Mouse (Mus musculus) forebrain, embryonic 13.5 days (tissue): ENCODE measurements around the gene Pcgf5. TPM values are rescaled to one million over a fixed set of nuclear protein-coding genes. Genes with fewer than 3 reads are reported as not detected.
"Not testable (repeated sequence)": the region's sequence is repeated elsewhere in the genome, so short reads cannot be mapped to it uniquely, and the experiment has no call there.

Source experiments
- ATAC-seq: fragments of 200-750 bp; cut with Nextera tagmentation; 2 replicates; pipeline ENCODE4 v1.8.0; 2017
- H3K27ac ChIP-seq: fragments of 300-500 bp; sonication (generic); 2 replicates; pipeline ENCODE4 v1.5.1; 2015; ENCODE audit warnings: inconsistent platforms, mild to moderate bottlenecking, moderate library complexity
- H3K27me3 ChIP-seq: fragments of 300-500 bp; sonication (generic); 2 replicates; pipeline ENCODE4 v1.6.1; 2015; ENCODE audit warnings: mild to moderate bottlenecking, inconsistent platforms
- H3K36me3 ChIP-seq: fragments of 300-500 bp; sonication (generic); 2 replicates; pipeline ENCODE4 v1.6.1; 2015; ENCODE audit warnings: mild to moderate bottlenecking, inconsistent platforms; ENCODE audit not compliant: poor library complexity, severe bottlenecking
- H3K4me1 ChIP-seq: fragments of 300-500 bp; sonication (generic); 2 replicates; pipeline ENCODE4 v1.6.1; 2015; ENCODE audit warnings: inconsistent platforms
- H3K4me2 ChIP-seq: fragments of 300-500 bp; sonication (generic); 2 replicates; pipeline ENCODE4 v1.6.1; 2015; ENCODE audit warnings: inconsistent platforms, mild to moderate bottlenecking, moderate library complexity
- H3K4me3 ChIP-seq: fragments of 300-500 bp; sonication (generic); 2 replicates; pipeline ENCODE4 v1.5.1; 2015; ENCODE audit warnings: mild to moderate bottlenecking, inconsistent platforms
- H3K9ac ChIP-seq: fragments of 300-500 bp; sonication (generic); 2 replicates; pipeline ENCODE4 v1.6.1; 2015; ENCODE audit warnings: mild to moderate bottlenecking, inconsistent platforms
- H3K9me3 ChIP-seq: fragments of 300-500 bp; sonication (generic); replicated peaks from 2 replicates; pipeline ENCODE4 v1.6.1; 2016; ENCODE audit warnings: inconsistent platforms
- WGBS: fragments of 180-500 bp; shearing (Covaris S2); methylation state at CpG from one replicate; pipeline ENCODE4 v1.1.7; 2015; 5-methylcytosine and 5-hydroxymethylcytosine counted together
- polyA plus RNA-seq: library from polyadenylated mRNA; unstranded; fragments of >200 nt; fragmentation: Nextera tagmentation; extraction: Ambion mirVana; gene quantifications from 2 replicates; pipeline ENCODE4 v1.2.1, GENCODE M21; 2015

The Pcgf5 gene
- polyA plus RNA-seq, 1 experiment from 2014 or later, result 25.2 TPM

DNA sequence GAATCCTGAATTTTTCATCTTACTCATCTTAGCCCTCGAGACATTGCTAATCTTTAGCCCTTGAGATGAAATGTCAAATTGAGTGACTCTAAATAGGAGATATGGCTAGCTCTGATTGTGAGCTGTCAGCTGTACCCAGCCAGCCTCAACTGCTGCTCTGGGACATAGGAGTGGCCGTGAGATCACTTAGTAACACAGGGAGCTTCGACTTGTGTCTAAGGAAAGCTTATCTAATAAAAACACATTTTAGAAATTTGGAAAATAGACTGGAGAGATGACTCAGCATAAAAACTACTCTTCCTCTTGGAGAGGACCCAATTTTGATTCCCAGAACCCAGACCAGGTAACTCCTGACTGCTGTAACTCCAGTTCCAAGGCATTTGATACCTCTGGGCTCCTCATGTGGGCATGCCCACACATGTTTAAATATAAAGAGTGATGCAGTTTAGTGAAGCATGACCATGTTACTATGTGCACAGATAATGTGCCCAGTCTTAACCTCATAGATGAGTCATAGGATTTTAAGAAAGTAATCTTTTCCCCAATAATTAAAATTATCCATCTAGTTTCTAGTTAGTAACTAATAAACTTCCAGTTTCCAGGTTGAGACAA lies 103.0 kb downstream of the Pcgf5 start:
- ATAC-seq, result no peak
- no peak overlapping the region for H3K27ac ChIP-seq
- H3K4me2 ChIP-seq, result no peak overlapping the region
- H3K9ac ChIP-seq, result no peak overlapping the region
- no peaks in the 10 kb centered on the region for H3K9me3 ChIP-seq
- H3K4me1 ChIP-seq, result no peaks in the 10 kb centered on the region
- H3K36me3 ChIP-seq, result peaks cover 3% of the 10 kb centered on the region; the same call in 1 of the 2 replicates
- no peak overlapping the region for H3K4me3 ChIP-seq
- 92% methylated on average over 3 of the region's 3 CpGs for WGBS
- H3K27me3 ChIP-seq, result no peaks in the 10 kb centered on the region

DNA sequence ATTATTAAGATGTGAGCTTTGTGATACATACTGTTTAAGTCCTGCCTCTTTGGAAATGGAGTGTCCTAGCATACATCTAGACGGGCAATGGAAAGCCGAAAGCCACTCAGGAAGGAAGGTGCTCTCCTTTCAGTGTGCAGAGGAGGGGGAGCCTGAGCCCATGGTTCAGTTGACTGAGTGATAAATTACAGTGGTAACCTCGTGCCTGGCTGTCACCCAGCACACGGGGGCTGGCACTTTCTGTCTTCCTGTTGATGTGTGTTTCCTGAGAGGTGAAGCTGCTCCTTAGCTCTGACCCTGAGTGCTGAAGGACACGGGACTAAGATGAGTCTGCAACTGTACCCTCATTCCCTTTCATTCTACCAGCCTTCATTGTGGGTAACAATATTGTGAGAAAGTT lies 103.6 kb downstream of the Pcgf5 start:
- ATAC-seq, result no peak
- no peaks in the 10 kb centered on the region for H3K9me3 ChIP-seq
- H3K36me3 ChIP-seq, result 0 out of 2 replicates have a peak, but pooled peaks cover 3% of the 10 kb centered on the region
- H3K4me2 ChIP-seq, result no peak overlapping the region
- no peak overlapping the region for H3K4me3 ChIP-seq
- no peak overlapping the region for H3K27ac ChIP-seq
- no peak overlapping the region for H3K9ac ChIP-seq
- 72% methylated on average over 5 of the region's 5 CpGs for WGBS
- no peaks in the 10 kb centered on the region for H3K4me1 ChIP-seq
- H3K27me3 ChIP-seq, result no peaks in the 10 kb centered on the region

DNA sequence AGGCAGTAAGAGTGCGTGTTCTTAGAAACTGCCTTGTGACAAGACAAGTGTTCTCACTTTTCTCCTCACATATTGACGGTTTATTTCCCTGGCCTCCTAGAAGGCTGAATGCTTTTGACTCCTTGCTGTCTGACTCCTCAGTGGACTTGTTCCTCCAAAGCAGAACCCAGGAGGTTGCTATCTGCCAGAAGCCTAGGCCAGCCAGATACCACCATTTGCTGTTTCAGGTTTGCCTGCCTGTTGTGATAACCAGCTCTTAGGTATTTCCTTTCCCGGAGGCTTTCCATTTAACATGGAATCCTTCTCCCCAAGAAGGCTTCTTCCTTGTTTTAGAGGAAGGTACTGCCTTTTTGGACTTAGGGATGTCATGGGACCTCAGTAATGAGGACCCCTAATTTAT lies 104.1 kb downstream of the Pcgf5 start:
- H3K4me1 ChIP-seq, H3K27ac ChIP-seq, H3K9me3 ChIP-seq, H3K4me2 ChIP-seq, H3K9ac ChIP-seq, H3K36me3 ChIP-seq, H3K4me3 ChIP-seq, H3K27me3 ChIP-seq, ATAC-seq: not testable (repeated sequence)
- WGBS, result 90% methylated on average over 3 of the region's 3 CpGs

DNA sequence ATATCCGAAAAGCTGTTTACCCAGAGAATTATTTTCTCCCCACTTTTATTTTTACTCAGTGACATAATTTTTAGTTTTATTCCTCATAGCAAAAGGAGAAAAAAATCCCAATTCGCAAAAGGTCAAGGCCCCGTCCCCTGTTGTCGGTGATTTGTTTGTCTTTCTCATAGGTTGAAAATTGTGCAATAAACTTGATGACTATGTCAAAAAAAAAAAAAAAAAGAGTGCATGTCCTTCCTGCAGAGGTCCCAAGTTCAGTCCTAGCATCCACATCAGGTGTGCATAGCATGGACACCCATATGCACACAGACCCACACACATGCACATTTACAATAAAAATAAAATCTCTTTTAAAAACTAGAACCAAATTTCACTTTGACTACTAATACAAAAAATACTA lies 105.3 kb downstream of the Pcgf5 start:
- WGBS, result 94% methylated on average over 4 of the region's 4 CpGs
- H3K27ac ChIP-seq, result no peak overlapping the region

DNA sequence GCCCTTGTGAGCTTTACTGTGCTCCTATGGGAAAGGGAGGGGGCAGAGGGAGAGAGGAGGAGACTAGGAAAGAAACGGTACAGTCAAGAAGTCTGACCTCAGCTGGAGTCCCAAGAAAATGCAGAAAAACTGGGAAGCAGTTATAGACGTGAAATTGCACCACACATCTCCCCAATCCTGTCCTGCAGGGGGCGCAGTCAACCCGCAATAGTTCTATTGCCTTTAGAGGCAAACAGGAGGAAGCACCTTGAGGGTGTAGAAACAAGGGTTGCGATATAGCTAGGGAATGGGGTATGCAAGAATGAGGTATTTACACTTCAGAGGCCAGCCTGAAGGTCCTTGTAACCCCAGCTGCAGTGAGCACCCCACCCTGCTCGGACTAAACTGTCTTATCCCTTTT lies 122.0 kb downstream of the Pcgf5 start:
- no peaks in the 10 kb centered on the region for H3K9me3 ChIP-seq
- no peak overlapping the region for H3K4me2 ChIP-seq
- H3K9ac ChIP-seq, result no peak overlapping the region
- no peak; the same call in 1 of the 2 replicates for ATAC-seq
- no peaks in the 10 kb centered on the region for H3K4me1 ChIP-seq
- WGBS, result 22% methylated on average over 6 of the region's 6 CpGs
- H3K4me3 ChIP-seq, result no peak overlapping the region
- H3K36me3 ChIP-seq, result no peaks in the 10 kb centered on the region
- H3K27ac ChIP-seq, result no peak overlapping the region
- no peaks in the 10 kb centered on the region for H3K27me3 ChIP-seq

More for the DNA sequence above, 105.3 kb downstream of the Pcgf5 start:
- no peak overlapping the region for H3K4me2 ChIP-seq
- no peaks in the 10 kb centered on the region for H3K27me3 ChIP-seq
- no peaks in the 10 kb centered on the region for H3K9me3 ChIP-seq
- H3K4me3 ChIP-seq, result no peak overlapping the region
- no peaks in the 10 kb centered on the region for H3K4me1 ChIP-seq
- H3K36me3 ChIP-seq, result 0 out of 2 replicates have a peak, but pooled peaks cover 3% of the 10 kb centered on the region
- H3K9ac ChIP-seq, result no peak overlapping the region
- no peak for ATAC-seq

DNA sequence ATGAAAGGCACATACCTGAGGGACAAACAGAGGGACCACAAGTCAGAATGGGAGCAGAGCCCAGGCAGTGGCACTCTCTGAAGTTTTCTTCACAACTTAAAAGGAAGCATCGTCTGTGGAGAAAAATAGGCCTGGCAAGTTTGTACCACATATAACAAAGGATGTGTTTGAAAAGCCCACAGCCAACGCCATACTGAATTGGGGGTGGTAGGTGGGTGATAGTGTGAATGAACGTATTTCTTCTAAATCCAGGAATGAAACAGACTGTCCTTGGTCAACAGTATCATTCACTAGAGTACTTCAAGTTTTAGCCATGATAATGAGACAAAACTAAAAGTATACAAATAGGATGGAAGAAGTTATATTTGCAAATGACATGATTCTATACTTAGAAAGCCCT lies 123.2 kb downstream of the Pcgf5 start:
- no peaks in the 10 kb centered on the region for H3K27me3 ChIP-seq
- H3K9me3 ChIP-seq, result no peaks in the 10 kb centered on the region
- 78% methylated on average over 3 of the region's 3 CpGs for WGBS
- H3K36me3 ChIP-seq, result no peaks in the 10 kb centered on the region
- H3K4me3 ChIP-seq, result no peak overlapping the region
- no peak overlapping the region for H3K27ac ChIP-seq
- ATAC-seq, result no peak
- no peaks in the 10 kb centered on the region for H3K4me1 ChIP-seq
- H3K4me2 ChIP-seq, result no peak overlapping the region
- H3K9ac ChIP-seq, result no peak overlapping the region

DNA sequence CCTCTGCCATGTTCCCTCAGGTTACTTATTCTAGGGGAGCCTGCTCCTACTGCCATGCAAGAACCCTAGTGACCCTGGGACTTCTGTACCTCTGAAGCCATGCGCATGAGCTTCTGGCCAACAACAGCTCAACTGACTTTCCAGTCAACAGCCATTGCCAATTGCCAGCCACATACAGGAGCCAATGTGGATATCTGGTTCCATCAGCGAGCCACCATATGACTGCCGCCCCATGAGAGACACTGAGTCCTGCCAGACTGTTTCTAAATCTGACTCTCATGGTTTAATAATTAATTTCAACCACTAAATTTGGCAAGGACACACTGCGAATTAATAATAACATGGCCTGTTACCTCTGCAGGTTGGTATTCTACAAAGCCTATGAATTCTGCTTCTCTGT lies 128.5 kb downstream of the Pcgf5 start:
- no peak overlapping the region for H3K4me3 ChIP-seq
- 96% methylated on average over 4 of the region's 4 CpGs for WGBS

DNA sequence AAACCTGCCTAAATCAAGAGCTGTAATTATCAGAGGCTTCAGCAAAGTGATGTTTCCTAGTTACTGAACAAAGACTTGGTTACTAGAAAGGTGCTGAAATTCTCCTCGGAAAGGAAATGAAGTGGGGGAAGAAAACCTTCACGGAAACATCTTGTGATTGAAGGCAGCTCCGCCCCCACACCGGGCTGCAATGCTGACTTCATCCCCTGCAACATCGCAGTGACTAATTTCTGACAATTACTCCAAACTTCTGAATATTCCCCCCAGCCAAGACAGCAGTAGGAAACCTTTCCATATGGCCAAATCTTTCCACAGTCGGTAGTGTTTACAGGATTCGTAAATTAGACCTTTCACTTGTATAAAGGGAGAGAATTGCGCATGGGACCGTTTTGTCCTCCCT lies 129.0 kb downstream of the Pcgf5 start:
- no peak overlapping the region for H3K4me3 ChIP-seq
- no peaks in the 10 kb centered on the region for H3K27me3 ChIP-seq
- H3K9ac ChIP-seq, result no peak overlapping the region
- no peaks in the 10 kb centered on the region for H3K9me3 ChIP-seq
- no peaks in the 10 kb centered on the region for H3K36me3 ChIP-seq
- ATAC-seq, result no peak
- H3K4me2 ChIP-seq, result peak overlapping the region; percentile 6; the same call in 1 of the 2 replicates
- H3K27ac ChIP-seq, result no peak overlapping the region
- peaks cover 10% of the 10 kb centered on the region; the same call in 1 of the 2 replicates for H3K4me1 ChIP-seq
- 52% methylated on average over 9 of the region's 9 CpGs for WGBS

More for the DNA sequence above, 128.5 kb downstream of the Pcgf5 start:
- no peak overlapping the region for H3K4me2 ChIP-seq
- H3K27ac ChIP-seq, result no peak overlapping the region
- no peak overlapping the region for H3K9ac ChIP-seq
- no peaks in the 10 kb centered on the region for H3K9me3 ChIP-seq
- no peak for ATAC-seq
- H3K4me1 ChIP-seq, result peaks cover 10% of the 10 kb centered on the region; the same call in 1 of the 2 replicates
- H3K27me3 ChIP-seq, result no peaks in the 10 kb centered on the region
- H3K36me3 ChIP-seq, result no peaks in the 10 kb centered on the region

DNA sequence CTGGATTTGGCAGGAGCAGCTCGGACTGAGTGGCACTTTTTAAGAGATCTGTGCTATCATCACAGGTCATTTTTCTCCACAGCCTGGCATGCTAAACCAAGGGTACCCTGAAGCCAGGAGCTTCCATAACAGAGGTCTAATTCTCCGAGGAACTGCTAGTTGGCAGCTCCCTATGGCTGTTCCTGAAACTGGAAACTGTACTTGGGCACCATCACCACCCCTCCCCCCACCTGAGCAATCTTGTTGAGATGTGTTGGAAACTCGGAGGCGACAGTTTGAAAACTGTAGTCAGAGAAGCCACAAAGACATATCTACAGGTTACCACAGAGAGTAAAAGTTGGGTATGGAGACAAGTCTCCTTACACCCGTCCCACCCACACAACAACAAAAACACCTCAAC lies 129.6 kb downstream of the Pcgf5 start:
- no peak overlapping the region for H3K27ac ChIP-seq
- no peaks in the 10 kb centered on the region for H3K27me3 ChIP-seq
- ATAC-seq, result no peak
- no peaks in the 10 kb centered on the region for H3K9me3 ChIP-seq
- no peak overlapping the region for H3K4me3 ChIP-seq
- no peak overlapping the region for H3K4me2 ChIP-seq
- 80% methylated on average over 5 of the region's 5 CpGs for WGBS
- H3K9ac ChIP-seq, result no peak overlapping the region
- H3K36me3 ChIP-seq, result no peaks in the 10 kb centered on the region
- peaks cover 10% of the 10 kb centered on the region; the same call in 1 of the 2 replicates for H3K4me1 ChIP-seq

DNA sequence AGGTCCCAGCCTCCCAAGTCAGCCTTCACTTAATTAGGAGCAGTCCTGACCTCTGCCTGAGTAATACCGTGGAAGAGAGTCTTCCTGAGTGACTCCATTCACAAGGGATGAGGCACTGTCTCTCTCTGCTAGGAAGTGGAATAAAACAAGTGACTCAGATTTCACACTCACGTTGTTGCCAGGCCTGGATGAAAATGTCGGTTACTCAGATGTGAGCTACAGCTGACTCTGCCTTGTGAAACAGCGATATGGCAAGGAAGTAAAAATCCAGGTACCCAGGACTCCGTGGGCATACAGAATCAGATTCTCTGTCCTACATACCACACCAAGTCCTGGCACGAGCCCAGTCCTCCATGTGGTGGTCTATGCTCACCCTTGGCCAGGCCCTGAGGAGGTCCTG lies 142.8 kb downstream of the Pcgf5 start:
- ATAC-seq, result no peak
- H3K36me3 ChIP-seq, result no peaks in the 10 kb centered on the region
- H3K27ac ChIP-seq, result no peak overlapping the region
- H3K9ac ChIP-seq, result no peak overlapping the region
- no peak overlapping the region for H3K4me3 ChIP-seq
- H3K4me1 ChIP-seq, result no peaks in the 10 kb centered on the region
- WGBS, result 77% methylated on average over 6 of the region's 6 CpGs
- no peak overlapping the region for H3K4me2 ChIP-seq
- peaks cover 8% of the 10 kb centered on the region; the same call in 1 of the 2 replicates for H3K9me3 ChIP-seq
- no peaks in the 10 kb centered on the region for H3K27me3 ChIP-seq

DNA sequence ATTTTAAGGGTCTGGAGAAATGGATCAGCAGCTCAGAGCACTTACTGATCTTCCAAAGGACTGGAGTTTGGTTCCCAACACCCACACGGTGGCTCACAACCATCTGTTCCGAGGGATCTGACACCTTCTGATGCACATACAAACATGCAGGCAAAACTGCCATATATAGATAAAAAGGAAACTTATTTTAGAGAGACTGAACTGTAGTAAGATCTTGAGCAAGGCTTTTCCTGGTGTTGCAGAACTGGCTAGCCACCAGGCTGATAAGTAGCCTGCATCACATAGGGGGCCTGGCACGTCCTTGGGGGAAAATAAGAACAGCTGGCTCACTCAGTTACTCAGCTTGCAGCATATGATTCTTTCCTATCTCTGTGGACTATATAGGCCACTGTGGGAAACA lies 147.4 kb downstream of the Pcgf5 start:
- Histone ChIP-seq H3K36me3 (no peaks in the 10 kb centered on the region), H3K27me3 (no peaks in the 10 kb centered on the region), H3K9ac (no peak overlapping the region), H3K4me2 (no peak overlapping the region), H3K9me3 (no peaks in the 10 kb centered on the region), H3K27ac (no peak overlapping the region), H3K4me1 (no peaks in the 10 kb centered on the region), H3K4me3 (no peak overlapping the region)
- ATAC-seq, result no peak
- WGBS, result 82% methylated on average over 3 of the region's 3 CpGs

DNA sequence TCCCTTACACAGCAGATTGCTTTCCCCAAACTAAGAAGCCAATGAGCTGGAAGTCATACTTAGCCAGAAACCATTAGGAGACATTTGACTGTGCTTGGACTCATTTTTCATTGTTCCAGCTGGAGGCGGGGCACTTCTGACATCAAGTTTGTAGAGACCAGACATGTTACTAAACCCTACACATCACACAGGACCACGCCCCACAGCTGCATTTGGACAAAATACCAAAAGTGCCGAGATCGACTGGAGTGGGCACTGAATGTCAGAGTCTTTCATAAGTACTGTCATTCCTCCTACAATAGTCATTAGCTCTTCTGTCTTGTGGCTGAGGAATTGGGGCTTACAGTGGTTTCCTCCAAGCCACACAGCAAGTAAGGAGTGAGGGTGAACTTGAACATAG lies 148.4 kb downstream of the Pcgf5 start:
- H3K4me2 ChIP-seq, result no peak overlapping the region
- H3K36me3 ChIP-seq, result no peaks in the 10 kb centered on the region
- ATAC-seq, result no peak
- H3K27ac ChIP-seq, result no peak overlapping the region
- H3K27me3 ChIP-seq, result no peaks in the 10 kb centered on the region
- no peaks in the 10 kb centered on the region for H3K9me3 ChIP-seq
- no peak overlapping the region for H3K4me3 ChIP-seq
- 83% methylated on average over 4 of the region's 4 CpGs for WGBS
- H3K4me1 ChIP-seq, result no peaks in the 10 kb centered on the region
- no peak overlapping the region for H3K9ac ChIP-seq

DNA sequence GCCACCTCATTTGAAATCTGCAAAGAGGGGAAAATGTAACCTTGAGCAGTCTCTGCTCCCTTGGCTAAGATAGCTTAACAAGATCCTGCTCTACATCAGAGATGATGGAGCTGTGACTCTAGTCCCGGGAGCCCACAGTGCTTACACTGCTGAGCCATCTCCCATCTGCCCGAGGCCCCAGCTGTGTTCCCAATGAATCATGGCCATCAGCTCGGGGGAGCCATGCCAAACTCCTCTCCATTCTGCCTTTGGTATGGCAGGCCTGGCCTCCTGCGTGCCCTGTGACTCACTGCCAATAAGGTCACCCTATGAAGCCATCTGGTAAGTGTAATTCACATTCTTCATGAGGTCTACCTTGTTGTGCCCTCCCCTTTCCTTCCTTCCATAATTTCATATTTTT lies 149.0 kb downstream of the Pcgf5 start:
- no peak overlapping the region for H3K9ac ChIP-seq
- no peaks in the 10 kb centered on the region for H3K36me3 ChIP-seq
- H3K27me3 ChIP-seq, result no peaks in the 10 kb centered on the region
- H3K4me1 ChIP-seq, result no peaks in the 10 kb centered on the region
- no peak overlapping the region for H3K4me2 ChIP-seq
- ATAC-seq, result no peak
- no peak overlapping the region for H3K4me3 ChIP-seq
- no peaks in the 10 kb centered on the region for H3K9me3 ChIP-seq
- WGBS, result 80% methylated on average over 4 of the region's 4 CpGs
- no peak overlapping the region for H3K27ac ChIP-seq
